Mouse (Mus musculus) cerebellum, adult (tissue): ENCODE data around the gene Lrrk1.

Source experiments
- ATAC-seq: cut with Nextera tagmentation; 2 replicates; pipeline ENCODE4 v1.9.2; 2017; ENCODE audit warnings: mild to moderate bottlenecking, moderate library complexity, mixed read lengths; ENCODE audit not compliant: insufficient number of reproducible peaks, low FRiP score, low TSS enrichment

Gene Lrrk1

DNA sequence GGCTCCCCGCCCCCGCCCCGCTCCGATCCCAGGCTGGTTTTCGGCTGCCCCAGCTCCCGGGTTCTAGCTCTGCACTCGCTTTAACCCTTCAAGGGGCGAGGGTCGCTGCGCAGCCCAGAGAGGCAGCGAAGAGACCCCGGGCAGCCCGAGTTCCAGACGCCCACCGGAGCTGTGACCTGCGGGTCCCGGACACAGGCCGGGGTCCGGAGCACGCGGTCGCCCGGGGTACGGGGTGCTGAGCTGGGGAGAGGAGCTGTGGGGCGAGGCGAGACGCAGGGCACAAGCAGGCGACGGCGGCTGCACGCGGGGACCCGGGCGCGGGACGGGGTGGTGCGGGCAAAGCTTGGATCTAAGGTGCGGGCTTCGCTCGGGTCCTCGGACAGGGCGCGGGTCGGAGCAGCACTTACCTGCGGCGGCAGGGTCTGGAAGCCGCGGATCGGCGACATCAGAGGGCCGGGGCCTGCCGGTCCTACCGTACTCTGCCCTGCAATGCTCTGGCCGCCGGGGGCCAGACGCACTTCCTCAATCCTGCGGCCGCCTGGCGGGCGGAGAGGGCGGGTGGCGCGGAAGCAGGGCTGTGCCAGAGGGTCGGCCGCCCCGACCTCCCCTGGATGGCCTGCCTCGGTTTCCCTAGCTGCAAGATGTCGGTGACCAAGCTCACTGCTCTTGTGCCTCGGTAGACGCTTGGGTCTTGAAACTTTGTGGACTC is at the start of gene Lrrk1:
Gene Lrrk1 (minus strand): TSS at position 538 of the 709 bp plus-strand sequence.
- ATAC-seq = no peak

DNA sequence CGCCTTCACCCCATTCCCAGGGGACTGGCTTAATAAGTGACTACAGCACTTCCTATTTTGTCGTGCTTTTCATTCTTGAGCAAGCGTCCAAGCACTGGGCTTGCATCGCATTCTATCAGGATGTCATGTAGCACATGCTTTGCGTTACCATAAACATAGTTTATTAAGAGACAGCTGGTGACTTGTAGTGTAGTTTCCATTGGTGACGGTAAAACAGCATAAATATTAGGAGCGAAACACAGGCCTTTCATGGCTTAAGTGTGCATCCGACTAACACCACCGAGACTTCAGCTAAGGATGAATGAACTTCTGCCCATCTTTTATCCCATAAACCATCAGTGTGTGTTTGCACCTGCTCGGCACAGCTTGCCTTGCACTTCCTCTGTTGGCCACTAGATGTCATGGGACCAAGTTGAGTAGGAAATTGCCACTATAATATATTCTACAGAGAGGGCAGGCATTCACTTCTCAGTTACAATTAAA is 46.3 kb upstream of the Lrrk1 start:
- ATAC-seq = 0 out of 2 replicates have a peak, but pooled peaks have one; percentile 49

DNA sequence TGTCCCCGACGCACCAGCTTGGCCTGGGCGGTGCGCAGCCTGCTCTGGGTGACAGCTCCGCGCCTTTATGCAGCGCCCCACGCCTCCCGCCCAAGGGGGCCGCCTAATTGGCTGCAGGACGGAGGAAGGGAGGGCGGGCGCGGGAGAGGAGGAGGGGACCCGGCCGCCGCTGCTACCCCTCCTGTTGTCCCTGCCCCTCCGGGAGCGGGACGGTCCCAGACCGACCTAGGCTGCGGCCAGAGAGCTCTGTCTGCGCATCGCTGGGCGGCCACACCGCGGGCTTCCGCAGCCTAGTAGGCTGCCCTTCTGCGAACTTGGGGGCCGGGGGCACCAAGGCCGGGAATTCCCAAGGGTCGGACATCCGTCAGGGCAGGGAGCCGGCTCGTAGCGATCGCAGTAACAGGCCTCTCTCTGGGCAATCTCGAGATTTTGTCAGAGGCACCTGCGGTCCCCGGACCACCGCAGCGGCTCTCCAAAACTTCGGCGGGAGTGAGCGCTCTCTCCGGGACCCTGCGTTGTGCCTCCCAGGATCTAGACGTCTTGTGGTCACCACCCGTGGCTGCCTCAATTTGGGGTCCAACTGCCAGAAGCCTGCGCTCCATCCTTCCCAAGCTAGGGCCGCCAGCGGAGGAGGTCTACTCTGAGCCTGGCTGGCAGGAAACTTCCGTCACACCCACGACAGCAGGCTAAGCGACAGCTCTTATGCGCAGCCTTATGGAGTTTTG is 39.4 kb upstream of the Lrrk1 start, which contains the start of gene Aldh1a3:
Gene Aldh1a3 (minus strand): TSS at position 81 of the 725 bp plus-strand sequence.
- ATAC-seq = no peak

GRCm38 (mm10) chr7:66427053-66427436 is 38.9 kb upstream of the Lrrk1 start:
- no peak for ATAC-seq

- ATAC-seq = no peak
These were observed 33.8 kb upstream of the Lrrk1 start for GRCm38 (mm10) chr7:66421903-66422302.

DNA sequence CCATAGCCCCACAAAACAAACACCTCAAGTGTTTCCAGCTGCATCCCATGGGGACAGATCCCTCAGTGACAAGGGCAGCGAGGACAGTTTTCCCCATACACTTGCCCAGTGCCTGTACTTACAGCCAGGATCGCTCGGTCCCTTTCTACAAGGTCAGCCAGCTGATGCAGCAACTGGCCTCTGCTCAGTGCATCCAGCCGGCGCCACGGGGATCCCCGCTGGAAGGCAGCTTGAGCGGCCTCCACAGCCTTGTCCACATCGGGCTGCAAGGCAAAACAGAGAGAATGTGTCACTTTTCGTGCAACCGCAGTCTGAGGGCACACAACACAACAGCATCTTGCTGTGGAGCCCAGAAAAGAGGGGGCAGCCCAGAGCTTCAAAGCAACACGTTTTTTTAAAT is 30.8 kb upstream of the Lrrk1 start:
- ATAC-seq = no peak

GRCm38 (mm10) chr7:66416829-66417228 is 28.7 kb upstream of the Lrrk1 start:
- ATAC-seq = no peak

GRCm38 (mm10) chr7:66413093-66413492 is 24.9 kb upstream of the Lrrk1 start:
- no peak for ATAC-seq

DNA sequence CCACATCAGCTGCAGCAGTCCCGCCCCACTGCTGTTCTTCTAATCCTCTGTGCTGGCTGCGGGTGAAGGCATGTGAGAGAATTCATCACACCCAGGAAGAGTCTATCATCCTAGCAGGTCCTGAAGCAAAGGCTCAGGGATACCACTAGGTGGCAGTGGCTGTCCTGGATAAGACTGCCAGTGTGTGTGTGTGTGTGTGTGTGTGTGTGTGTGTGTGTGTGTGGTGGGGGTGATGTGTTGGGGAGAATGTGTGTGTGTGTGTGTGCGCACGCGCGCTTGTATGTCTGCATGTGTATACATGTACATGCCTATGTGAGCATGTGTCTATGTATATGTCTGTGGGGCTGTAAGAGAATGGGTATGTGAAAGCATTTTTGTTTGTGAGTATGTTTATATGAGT is 21.3 kb upstream of the Lrrk1 start:
- ATAC-seq = no peak

DNA sequence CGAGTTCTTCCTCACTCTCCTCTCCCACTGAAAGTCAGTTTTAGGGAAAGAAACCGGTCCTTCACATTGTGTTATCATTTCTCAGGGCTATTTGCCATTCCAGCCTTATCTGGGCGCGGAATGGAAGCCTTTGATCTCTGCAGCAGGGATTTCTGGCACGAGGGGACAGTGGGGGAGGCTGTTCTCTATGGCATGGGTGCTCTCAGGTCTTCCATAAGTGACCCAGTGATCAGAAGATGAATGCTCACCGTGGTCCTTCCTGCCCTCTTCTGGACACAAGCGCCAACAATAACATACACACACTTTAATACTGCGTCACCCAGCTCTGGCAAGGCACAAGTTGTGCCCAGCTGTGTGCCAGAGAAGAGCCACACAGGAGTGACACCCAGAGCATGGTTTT is 18.8 kb upstream of the Lrrk1 start:
- no peak for ATAC-seq

DNA sequence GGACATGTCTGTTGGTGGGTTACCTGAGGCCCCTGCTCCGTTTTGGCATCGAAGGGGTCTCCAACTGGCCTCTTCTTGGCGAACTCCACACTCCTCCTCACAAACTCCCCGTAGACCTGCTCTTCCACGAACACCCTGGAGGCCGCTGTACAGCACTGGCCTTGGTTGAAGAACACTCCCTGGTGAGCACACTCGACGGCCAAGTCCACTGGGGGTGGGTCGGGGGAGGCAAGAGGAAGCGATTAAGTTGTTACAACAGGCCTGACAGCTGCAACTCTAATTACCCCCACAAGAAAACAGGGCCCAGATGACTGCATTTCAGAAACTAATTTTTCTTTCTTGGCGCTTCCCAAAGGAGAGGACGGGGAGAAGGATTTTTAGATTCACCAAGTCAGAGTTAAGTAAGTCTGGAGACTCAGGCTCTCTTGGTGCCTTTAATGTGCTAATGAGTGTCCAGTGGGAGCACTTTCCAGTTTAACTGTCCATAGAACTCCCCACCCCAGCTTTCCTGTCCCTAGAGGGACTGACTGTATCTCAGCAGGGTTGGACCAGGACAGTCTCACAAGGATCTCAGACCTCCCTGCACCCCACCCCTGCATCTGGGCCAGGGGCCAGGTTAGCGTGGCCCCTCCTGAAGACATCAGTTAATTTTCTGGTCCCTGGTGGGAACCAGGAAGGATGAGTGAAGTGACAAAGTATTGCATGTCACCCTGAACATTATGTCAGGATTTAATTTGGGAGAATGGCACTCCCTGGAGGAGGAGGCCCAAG is 18.0 kb upstream of the Lrrk1 start:
- ATAC-seq = no peak

DNA sequence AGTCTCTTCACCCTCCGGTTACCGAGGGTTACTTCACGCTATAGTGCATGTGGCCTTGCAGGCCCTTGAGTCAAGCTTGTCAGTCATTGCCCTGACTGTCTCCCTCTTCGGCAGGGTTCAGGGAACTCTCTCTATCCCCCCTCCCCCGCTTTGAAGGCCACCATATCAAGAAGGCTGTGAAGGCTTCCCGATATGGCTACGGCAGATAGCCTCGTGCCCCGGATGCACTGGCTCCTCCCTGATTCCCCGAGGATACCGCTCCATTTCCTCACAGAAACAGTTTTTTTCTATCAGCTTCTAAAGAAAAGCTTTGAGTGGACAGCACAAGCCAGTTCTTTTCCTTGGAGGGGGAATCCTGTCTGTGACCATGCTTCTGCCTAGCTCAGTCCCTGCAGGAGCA is 17.4 kb upstream of the Lrrk1 start:
- ATAC-seq = no peak

GRCm38 (mm10) chr7:66404802-66405201 is 16.7 kb upstream of the Lrrk1 start:
- no peak for ATAC-seq

- no peak for ATAC-seq
These were observed 16.0 kb upstream of the Lrrk1 start for GRCm38 (mm10) chr7:66404141-66404540.

GRCm38 (mm10) chr7:66402876-66403275 is 14.7 kb upstream of the Lrrk1 start:
- no peak for ATAC-seq

GRCm38 (mm10) chr7:66401605-66402004 is 13.5 kb upstream of the Lrrk1 start:
- no peak for ATAC-seq

- no peak for ATAC-seq
These were observed 9.1 kb upstream of the Lrrk1 start for GRCm38 (mm10) chr7:66397288-66397687.

DNA sequence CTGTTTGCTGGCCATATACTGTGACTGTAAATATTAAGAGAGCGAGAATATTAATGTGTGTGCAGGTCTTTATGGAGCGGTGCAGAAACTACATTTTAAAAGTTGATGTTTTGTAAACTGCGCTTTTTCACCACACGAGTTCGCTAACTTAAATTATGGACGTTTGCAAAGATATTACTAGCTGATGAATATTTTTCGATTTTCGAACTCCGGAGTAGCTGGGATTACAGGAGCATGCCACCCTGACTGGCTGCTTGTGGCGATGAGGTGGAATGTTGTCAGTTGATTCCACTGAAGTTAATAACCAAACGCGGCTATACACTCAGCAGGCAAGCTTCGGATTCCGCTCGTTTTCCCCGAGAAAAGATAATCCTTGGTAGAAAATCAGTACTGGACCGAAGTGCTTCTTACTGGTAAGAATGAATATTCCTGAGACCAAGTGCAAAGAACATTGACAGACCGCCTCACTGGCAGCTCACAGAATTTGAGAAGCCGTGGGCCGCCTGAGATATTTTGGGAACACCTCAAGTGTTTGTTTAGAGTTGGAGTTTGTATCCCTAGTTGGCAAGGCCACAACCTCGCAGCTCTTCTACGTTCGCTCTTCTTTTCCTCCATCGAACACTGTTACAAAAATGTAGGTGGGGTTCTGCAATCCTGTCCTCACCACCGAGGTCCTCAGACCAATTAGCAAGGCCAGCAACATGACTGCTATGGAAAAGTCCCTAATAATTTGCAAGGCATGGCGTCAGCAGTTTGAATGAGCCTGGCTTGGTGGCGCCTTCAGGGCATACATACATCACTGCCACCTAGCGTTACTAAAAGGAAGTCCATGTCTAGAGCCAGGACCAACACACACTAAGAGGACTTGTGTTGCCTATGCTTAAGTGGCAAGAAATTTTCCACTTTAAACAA is 727 bp upstream of the Lrrk1 start:
- peak; percentile 70 for ATAC-seq

- no peak for ATAC-seq
These were observed 734 bp downstream of the Lrrk1 start for GRCm38 (mm10) chr7:66387419-66387812.

- ATAC-seq = no peak
These were observed 1.7 kb downstream of the Lrrk1 start for GRCm38 (mm10) chr7:66386411-66386810.
